Mouse (Mus musculus): ENCODE measurements around the gene Cox17. TPM values are rescaled to one million over a fixed set of nuclear protein-coding genes. Genes with fewer than 3 reads are reported as not detected.

Gene Cox17
- polyA plus RNA-seq, 1 experiment: 110 TPM

DNA sequence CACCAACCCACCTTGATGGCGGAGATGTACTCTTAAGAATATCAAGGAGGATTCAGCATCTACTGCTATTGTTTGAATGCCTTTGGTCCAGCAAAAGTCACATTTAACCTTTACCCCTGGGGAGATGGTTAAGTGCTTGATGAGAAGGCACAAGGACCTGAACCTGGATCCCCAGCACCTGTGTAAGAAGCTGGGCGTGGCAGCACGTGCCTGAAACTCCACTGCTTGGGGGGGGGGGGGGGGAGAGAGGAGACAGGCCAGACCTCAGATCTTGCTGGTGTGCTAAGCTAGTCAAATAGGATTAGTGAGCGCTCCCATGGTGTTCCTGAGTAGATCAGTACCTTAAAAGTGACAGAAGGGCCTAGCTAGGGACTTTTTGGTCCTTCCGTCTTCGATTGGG, 54.7 kb downstream of the Cox17 start:
- Histone ChIP-seq H3K27me3 (ENCODE audit: control insufficient read depth) (peaks cover 9% of the 10 kb centered on the region), H3K36me3 (ENCODE audit: control insufficient read depth) (no peaks in the 10 kb centered on the region; the same call in 1 of the 2 replicates), H3K9me3 (ENCODE audit: control insufficient read depth, low read length) (no peaks in the 10 kb centered on the region), H3K4me1 (ENCODE audit: control insufficient read depth) (peaks cover 10% of the 10 kb centered on the region), H3K4me3 (replicated peaks) (no peak overlapping the region)
- TF ChIP-seq TAL1 (IDR thresholded peaks at IDR 0.05; ENCODE audit: low read length) (no peak), GATA1 (IDR thresholded peaks at IDR 0.05; ENCODE audit: low read length) (no peak)

Other genes with a start within 250 kb of the Cox17 start
- gene Nr1i2, start 52.2 kb upstream of the Cox17 start, polyA plus RNA-seq (2012): not detected in 2 replicates
- gene Maats1, start 4.8 kb upstream of the Cox17 start, polyA plus RNA-seq (2012): not detected in 2 replicates
- 142 and 244 TPM in 2 replicates for gene Gm21987, start within 50 bp of the Cox17 start, polyA plus RNA-seq (2012)
- 8.1 TPM in 2 replicates for gene Popdc2, start 15.2 kb downstream of the Cox17 start, polyA plus RNA-seq (2012)
- gene Pla1a, start 86.2 kb downstream of the Cox17 start, polyA plus RNA-seq (2012): not detected in 2 replicates
- 15.1 and 15.6 TPM in 2 replicates for gene Adprh, start 105.7 kb downstream of the Cox17 start, polyA plus RNA-seq (2012)
- gene Cd80, start 108.6 kb downstream of the Cox17 start, polyA plus RNA-seq (2012): not detected in 2 replicates
- gene Timmdc1, start 175.7 kb downstream of the Cox17 start, polyA plus RNA-seq (2012): 2.8 and 3.2 TPM in 2 replicates
- 0.06 and 0.08 TPM in 2 replicates for gene Poglut1, start 203.3 kb downstream of the Cox17 start, polyA plus RNA-seq (2012)
- gene Tmem39a, start 211.7 kb downstream of the Cox17 start, polyA plus RNA-seq (2012): 0.34 TPM in 2 replicates